Mouse (Mus musculus) lung, postnatal 0 days (tissue): ENCODE results near the gene Chd6. TPM values are rescaled to one million over a fixed set of nuclear protein-coding genes. Genes with fewer than 3 reads are reported as not detected.

Source experiments
- ATAC-seq: fragments of 200-750 bp; cut with Nextera tagmentation; 2 replicates; pipeline ENCODE4 v1.8.0; 2017; ENCODE audit warnings: moderate library complexity
- DNase-seq: peaks from one replicate; pipeline ENCODE4 v3.0.0-alpha.2; 2016; ENCODE audit warnings: low spot score
- H3K27ac ChIP-seq: fragments of 300-500 bp; sonication (generic); 2 replicates; pipeline ENCODE4 v1.5.1; 2014; ENCODE audit warnings: antibody characterized with exemption, mild to moderate bottlenecking, low read length, mixed read lengths
- H3K27me3 ChIP-seq: fragments of 300-500 bp; sonication (generic); replicated peaks from 2 replicates; pipeline ENCODE4 v1.6.1; 2014; ENCODE audit warnings: low read length, mixed read lengths; ENCODE audit not compliant: insufficient read depth
- H3K36me3 ChIP-seq: fragments of 300-500 bp; sonication (generic); 2 replicates; pipeline ENCODE4 v1.6.1; 2014; ENCODE audit warnings: low read length, mixed read lengths; ENCODE audit not compliant: insufficient read depth
- H3K4me1 ChIP-seq: fragments of 300-500 bp; sonication (generic); 2 replicates; pipeline ENCODE4 v1.6.1; 2014; ENCODE audit warnings: antibody characterized with exemption, low read depth, low read length, mixed read lengths; ENCODE audit not compliant: insufficient read depth
- H3K4me2 ChIP-seq: fragments of 300-500 bp; sonication (generic); replicated peaks from 2 replicates; pipeline ENCODE4 v1.6.1; 2014; ENCODE audit warnings: low read depth, mild to moderate bottlenecking, low read length, moderate library complexity, mixed read lengths
- H3K4me3 ChIP-seq: fragments of 300-500 bp; sonication (generic); 2 replicates; pipeline ENCODE4 v1.5.1; 2014; ENCODE audit warnings: low read depth, low read length
- H3K9ac ChIP-seq: fragments of 300-500 bp; sonication (generic); replicated peaks from 2 replicates; pipeline ENCODE4 v1.6.1; 2014; ENCODE audit warnings: low read depth, mild to moderate bottlenecking
- H3K9me3 ChIP-seq: fragments of 300-500 bp; sonication (generic); 2 replicates; pipeline ENCODE4 v1.6.1; 2016; ENCODE audit warnings: low read length, mixed read lengths
- CTCF ChIP-seq: IDR thresholded peaks from 2 replicates; pipeline ENCODE4 v1.5.1; 2016; ENCODE audit warnings: antibody characterized with exemption, mild to moderate bottlenecking
- EP300 ChIP-seq: IDR thresholded peaks from 2 replicates; pipeline ENCODE4 v1.6.1; 2016; ENCODE audit warnings: antibody characterized with exemption, mild to moderate bottlenecking, control low read depth
- WGBS: fragments of 180-500 bp; shearing (Covaris S2); extraction: QIAGEN DNeasy Blood & Tissue Kit; methylation state at CpG from one replicate; pipeline ENCODE4 v1.1.7; 2014; 5-methylcytosine and 5-hydroxymethylcytosine counted together
- polyA plus RNA-seq: library from polyadenylated mRNA; unstranded; fragments of >200 nt; fragmentation: Nextera tagmentation; extraction: Ambion mirVana; gene quantifications from 2 replicates; pipeline ENCODE4 v1.2.1, GENCODE M21; 2015

The Chd6 gene
- polyA plus RNA-seq, 1 experiment from 2014 or later: 22.2 TPM

DNA sequence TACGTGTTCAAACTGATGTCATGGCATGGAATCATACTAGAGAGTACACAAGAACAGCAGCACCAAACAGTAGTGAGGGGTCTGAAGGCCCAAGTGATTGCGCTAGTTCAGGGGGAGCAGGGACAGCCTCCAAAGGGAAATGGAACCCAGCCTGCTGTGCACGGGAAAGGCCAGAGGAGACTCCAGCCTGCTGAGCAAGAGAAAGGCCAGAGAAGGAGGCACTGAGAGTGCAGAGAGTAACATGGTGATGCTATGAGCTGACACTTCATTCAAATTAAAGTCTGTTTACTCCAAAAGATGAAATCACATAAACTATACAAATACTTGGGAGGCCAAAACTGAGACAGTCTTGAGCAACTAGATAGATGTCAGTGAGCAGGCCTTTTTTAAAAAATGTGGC, 71.1 kb downstream of the Chd6 start:
- peak; percentile 95 for ATAC-seq
- peak; percentile 58 for TF ChIP-seq EP300
- TF ChIP-seq CTCF: 0 out of 2 replicates have a peak, but pooled peaks have one; percentile 14
- peak; percentile 89 for DNase-seq

DNA sequence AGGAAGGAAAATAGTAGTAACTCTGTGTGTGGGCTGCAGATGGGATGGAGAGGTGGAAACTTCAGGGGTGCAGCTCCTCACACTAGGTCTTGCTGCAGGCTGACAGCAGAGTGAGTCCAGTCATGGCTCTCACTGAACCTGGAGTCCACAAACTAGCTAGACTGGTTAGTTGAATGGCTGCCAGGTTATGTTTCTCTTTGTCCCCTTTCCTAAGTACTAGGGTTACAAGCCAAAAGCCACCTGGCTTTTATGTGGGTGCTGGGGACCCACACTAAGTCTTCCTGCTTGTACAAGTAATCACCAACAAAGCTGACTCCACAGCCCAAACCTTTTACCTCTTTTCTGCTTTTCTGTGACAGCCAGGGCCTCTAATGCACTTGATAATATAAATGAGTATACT, 75.7 kb downstream of the Chd6 start:
- no peak for ATAC-seq
- peaks cover 8% of the 10 kb centered on the region; the same call in 1 of the 2 replicates for H3K36me3 ChIP-seq
- TF ChIP-seq EP300 (no peak), CTCF (no peak)

More for the DNA sequence above, 71.1 kb downstream of the Chd6 start:
- Histone ChIP-seq H3K36me3 (no peaks in the 10 kb centered on the region), H3K27ac (peak overlapping the region; percentile 44; the same call in 1 of the 2 replicates), H3K4me3 (no peak overlapping the region), H3K9ac (no peak overlapping the region), H3K4me1 (no peaks in the 10 kb centered on the region), H3K9me3 (no peaks in the 10 kb centered on the region), H3K27me3 (no peaks in the 10 kb centered on the region), H3K4me2 (no peak overlapping the region)
- 62% methylated on average over 3 of the region's 3 CpGs for WGBS

DNA sequence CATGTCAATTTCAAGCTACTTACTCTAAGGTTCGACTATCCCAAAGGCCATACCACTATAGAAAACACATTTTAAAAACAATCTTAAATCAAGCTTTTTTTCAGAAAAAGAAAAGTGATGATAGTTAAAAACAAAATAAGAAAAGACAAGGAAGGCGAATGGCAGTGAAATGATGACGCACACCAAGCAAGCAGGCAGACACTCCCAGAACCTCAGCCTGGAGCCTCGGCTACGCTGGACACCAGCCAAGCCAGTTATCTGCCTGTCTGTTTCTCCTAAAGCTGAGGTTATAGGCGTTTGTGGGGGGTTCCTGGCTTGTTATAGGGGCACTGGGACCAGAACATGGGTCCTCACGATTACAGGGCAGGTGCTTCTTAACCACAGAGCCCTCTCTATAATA, 76.5 kb downstream of the Chd6 start:
- Histone ChIP-seq H3K27ac (no peak overlapping the region), H3K36me3 (peaks cover 8% of the 10 kb centered on the region; the same call in 1 of the 2 replicates), H3K4me3 (no peak overlapping the region), H3K9me3 (no peaks in the 10 kb centered on the region), H3K4me2 (no peak overlapping the region), H3K27me3 (no peaks in the 10 kb centered on the region), H3K4me1 (no peaks in the 10 kb centered on the region), H3K9ac (no peak overlapping the region)
- TF ChIP-seq EP300: no peak
- no peak for TF ChIP-seq CTCF
- 68% methylated on average over 7 of the region's 7 CpGs for WGBS
- peak; percentile 11 for DNase-seq
- no peak for ATAC-seq

More for the DNA sequence above, 75.7 kb downstream of the Chd6 start:
- no peak overlapping the region for H3K4me2 ChIP-seq
- DNase-seq: peak; percentile 22
- H3K27me3 ChIP-seq: no peaks in the 10 kb centered on the region
- no peaks in the 10 kb centered on the region for H3K9me3 ChIP-seq
- no peaks in the 10 kb centered on the region for H3K4me1 ChIP-seq
- H3K4me3 ChIP-seq: no peak overlapping the region
- H3K9ac ChIP-seq: no peak overlapping the region
- no peak overlapping the region for H3K27ac ChIP-seq

DNA sequence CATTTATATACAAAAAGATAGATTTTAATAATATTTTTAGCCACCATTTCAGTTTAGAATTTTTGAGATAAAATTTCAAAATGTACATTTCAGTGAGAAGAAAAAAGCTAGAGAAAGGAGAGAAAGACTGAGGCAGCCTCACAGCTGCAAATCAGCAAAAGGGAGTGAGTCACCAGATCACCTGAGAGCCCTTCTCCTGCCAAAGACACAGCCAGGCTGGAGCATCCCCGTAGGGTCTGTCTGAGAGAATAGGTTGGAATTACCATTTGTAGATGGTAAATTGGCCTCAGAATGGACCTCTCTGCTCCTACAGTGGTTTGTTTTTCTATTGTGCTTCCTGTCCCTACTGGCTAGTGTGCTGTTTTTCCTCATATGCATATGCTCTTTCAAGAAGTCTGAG, 84.3 kb downstream of the Chd6 start:
- H3K9ac ChIP-seq: no peak overlapping the region
- H3K4me3 ChIP-seq: no peak overlapping the region
- TF ChIP-seq CTCF (no peak), EP300 (no peak)
- no peak for DNase-seq
- ATAC-seq: no peak
- no peaks in the 10 kb centered on the region for H3K4me1 ChIP-seq
- no peaks in the 10 kb centered on the region for H3K9me3 ChIP-seq
- no peak overlapping the region for H3K4me2 ChIP-seq
- H3K27ac ChIP-seq: no peak overlapping the region
- H3K27me3 ChIP-seq: no peaks in the 10 kb centered on the region
- 87% methylated on average over 1 of the region's 1 CpGs for WGBS
- peaks cover 35% of the 10 kb centered on the region; the same call in 1 of the 2 replicates for H3K36me3 ChIP-seq

DNA sequence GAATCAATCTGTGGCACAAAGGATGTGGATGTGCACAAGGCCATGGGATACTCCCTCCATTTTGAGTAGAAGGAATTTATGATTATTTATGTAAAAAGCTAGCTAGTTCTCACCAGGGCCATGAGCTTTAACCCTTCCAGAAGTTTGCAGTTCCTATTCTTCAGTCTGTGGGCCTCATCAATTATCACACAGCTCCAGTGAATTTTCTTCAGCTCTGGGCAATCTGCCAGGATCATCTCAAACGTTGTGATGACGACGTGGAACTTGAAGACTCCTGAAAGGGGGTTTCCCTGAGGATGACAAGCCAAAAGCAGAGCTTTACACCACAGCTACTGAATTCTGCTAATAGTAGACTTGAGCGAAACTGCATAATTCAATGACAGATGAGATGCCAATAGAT, 91.0 kb downstream of the Chd6 start:
- H3K36me3 ChIP-seq: peaks cover 39% of the 10 kb centered on the region; the same call in 1 of the 2 replicates
- H3K4me1 ChIP-seq: no peaks in the 10 kb centered on the region
- 26% methylated on average over 4 of the region's 4 CpGs for WGBS
- H3K9ac ChIP-seq: no peak overlapping the region
- peak; percentile 65 for DNase-seq
- ATAC-seq: peak; percentile 60
- H3K27ac ChIP-seq: no peak overlapping the region
- no peaks in the 10 kb centered on the region for H3K27me3 ChIP-seq
- no peak overlapping the region for H3K4me2 ChIP-seq
- H3K4me3 ChIP-seq: no peak overlapping the region
- TF ChIP-seq EP300 (no peak), CTCF (no peak)
- no peaks in the 10 kb centered on the region for H3K9me3 ChIP-seq

DNA sequence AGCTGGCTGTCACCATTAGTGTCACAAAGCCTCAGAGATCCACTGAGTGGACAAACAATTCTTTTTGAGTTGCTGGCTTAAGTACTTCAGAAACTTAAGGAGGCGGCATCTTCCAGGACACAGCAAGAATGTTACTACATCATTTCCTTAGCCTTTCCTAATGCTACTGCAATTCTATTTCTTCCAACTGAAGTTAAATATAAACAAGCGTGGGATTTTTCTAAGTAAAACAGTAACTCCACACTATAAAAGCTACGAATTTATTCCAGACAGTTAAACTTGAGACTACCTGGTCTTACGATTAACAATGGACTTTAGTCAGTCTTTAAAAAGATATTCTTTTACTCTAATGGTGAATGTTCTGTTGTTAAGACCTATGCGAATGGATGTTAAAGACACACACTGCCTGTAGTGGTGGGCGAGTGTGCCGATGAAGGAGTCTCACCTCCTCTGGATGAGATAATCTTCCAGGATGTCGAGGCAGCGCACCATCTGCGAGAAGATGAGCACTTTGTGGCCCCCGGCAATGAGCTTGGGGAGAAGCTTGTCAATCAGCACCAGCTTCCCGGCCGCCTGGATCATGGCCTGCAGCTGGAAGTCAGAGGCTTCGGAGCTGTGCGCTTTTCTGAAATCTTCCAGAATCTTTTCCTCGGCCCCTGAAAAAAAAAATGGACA, 96.2 kb downstream of the Chd6 start:
- Histone ChIP-seq H3K9me3 (no peaks in the 10 kb centered on the region), H3K27ac (no peak overlapping the region), H3K36me3 (peaks cover 24% of the 10 kb centered on the region; the same call in 1 of the 2 replicates), H3K27me3 (no peaks in the 10 kb centered on the region), H3K4me3 (no peak overlapping the region), H3K4me2 (no peak overlapping the region), H3K4me1 (no peaks in the 10 kb centered on the region), H3K9ac (no peak overlapping the region)
- ATAC-seq (no peak), DNase-seq (no peak)
- 89% methylated on average over 16 of the region's 16 CpGs for WGBS
- TF ChIP-seq EP300: no peak
- TF ChIP-seq CTCF: no peak
